Mouse (Mus musculus) mouse embryonic stem cell (cell line): Measurements from ENCODE around the gene Zdhhc7.

Experiments used
- in situ Hi-C, 2 experiments: fragments of 300-500 bp; cut with MboI; formaldehyde crosslinking; loops; 1 replicate in 1 of 2; 3 replicates in 1 of 2; pipeline ENCODE4 v1.14.3; 2019 to 2020; ENCODE audit warnings: low sequenced_read_pairs in 2 of 2, low pct_unique_long_range_greater_than_20kb in 1 of 2, mixed read lengths in 1 of 2; ENCODE audit not compliant: unreplicated experiment in 1 of 2

Zdhhc7 gene

DNA sequence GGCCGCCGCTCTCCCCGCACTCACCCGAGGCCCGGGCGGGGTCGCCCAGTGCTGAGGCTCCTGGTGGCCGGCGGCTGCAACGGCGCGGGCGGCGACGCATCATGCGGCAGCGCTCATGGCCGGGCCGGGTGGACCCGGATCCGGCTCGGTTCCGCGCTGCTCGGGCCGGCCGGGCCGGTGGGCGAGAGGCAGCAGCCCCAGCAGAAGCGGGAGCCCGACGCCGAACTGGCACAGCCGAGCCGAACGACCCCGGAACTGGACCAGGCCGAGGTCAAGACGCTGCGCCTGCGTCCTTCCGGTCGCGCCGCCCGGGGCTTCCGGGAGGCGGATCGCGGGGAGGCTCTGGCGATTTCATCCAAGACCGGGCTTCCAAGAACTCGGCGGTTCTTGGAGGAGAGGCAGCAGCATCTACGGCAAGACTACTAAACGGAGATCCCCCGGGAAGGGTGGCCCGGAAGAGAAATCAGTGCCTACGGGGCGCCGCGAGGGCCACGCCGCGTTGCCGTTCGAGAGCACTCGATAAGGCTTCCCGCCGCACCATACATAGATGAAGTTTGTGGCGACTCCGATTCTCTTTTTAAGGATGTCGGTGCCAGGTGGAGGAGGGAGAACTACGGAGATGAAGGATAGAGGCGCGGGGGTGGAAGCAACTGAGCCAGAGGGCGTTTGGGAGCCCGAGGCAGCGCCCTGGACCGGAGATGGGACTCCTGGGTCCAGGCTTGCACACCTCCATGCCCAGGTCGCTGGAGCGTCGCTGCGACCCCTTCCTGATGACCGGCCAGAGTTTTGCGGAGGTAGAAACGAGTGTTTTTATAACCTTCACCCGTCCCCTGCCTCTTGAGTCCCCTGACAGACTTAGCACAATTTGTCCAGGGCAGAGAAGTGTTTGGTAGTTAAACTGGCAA, at the start of gene Zdhhc7:
Gene Zdhhc7 (minus strand): TSS at position 415 of the 905 bp plus-strand sequence.
- in situ Hi-C loops, result no loop called here

DNA sequence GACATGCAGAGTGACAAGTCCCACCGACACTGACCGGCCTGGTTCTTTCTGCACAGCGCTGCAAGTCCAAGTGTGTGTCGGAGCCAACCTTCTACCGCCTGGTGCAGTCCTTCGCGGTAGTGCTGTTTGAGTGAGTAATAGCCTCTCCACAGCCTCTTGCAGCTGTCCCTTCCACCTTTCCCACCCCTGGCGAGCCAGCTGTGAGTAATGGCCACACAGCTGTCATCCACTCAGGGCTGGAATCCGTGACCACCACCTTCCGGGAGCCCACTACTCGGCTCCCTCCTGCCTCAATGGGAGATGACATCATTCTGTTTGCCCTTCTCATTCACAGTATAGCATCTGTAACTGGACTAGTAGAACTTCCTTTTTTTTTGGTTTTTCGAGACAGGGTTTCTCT, 48.7 kb upstream of the Zdhhc7 start:
- in situ Hi-C loops, result no loop called here

DNA sequence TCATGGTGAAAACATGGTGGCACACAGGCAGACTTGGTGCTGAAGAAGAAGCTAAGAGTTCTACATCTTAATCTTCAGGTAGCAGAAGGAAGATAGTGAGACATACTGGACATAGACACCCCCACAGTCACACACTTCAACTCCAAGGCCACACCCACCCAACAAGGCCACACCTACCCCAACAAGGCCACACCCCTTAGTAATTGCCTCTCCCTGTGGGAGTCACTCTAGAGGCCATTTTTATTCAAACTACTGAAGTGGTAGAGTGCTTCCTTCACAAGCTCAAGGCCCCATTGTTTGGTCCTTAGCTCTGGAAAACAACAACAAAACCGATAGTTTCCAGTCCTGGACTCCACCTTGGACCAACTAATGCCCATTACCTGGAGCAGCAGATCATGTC, 44.8 kb upstream of the Zdhhc7 start:
- in situ Hi-C loops, result no loop called here

DNA sequence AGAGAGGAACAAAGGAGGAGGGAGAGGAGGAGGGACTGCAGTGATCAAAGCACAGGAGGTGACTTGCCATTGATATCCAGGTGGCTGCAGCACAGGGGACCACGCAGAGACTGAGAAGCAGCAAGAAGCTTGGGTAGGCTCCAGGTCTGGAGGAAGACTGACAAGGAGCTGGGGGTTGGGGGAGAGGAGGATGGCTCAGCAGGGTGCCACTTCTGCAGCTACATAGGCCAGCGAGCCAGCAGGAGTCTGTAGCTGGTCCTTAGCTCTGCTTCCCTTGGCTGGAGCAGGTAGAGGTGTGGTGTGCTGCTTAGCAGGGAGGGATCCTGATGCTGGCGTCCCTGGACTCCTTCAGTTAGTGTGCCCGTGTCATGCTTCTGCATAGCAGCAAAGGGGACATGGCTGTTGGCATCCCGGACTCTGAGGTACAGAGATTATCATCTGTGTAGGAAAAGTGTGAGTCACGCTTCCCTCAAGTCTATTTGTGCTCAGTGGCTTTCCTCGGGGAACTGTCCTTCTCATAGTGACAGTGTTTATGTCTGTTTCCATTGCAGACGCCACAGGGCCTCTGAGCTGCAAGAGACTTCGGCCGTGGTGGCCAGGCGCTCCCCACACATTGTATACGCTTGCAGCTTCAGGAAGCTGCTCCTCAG, 43.5 kb upstream of the Zdhhc7 start:
- in situ Hi-C loops, result no loop called here

DNA sequence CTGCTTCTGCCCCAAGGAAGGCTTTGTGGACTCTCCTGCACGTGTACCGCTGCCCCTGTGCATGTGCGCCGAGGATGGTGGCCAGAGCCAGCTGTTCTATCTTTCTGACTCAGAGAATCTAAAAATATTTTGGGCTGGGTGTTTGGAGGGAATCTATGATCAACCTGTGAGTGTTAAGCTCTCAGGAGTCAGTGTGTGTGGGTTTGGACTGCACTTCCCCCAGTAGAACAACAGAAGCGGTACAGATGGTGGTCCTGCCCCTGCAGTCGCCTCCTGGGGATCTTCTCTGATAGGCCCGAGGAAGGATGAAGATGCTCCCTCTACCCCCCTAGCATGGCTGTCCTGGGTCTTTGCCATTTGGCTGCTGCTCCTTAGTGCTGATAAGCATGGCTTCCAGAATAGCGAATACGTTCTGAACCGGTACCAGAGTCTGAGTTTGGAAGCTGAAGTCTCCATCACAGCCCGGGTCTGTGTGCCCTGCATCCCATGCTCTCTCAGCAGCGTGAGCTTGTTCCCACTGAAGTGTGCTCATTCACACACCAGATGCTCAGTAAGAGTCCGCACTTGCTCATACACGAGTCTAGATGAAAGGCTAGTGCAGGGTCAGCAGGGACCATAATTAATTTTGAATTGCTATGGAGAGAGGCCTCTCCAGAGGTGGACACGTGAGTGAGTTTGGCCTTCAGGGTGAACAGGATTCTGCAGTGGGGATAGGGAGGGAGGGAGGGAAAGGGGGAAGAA, 42.8 kb upstream of the Zdhhc7 start:
- in situ Hi-C loops, result no loop called here

DNA sequence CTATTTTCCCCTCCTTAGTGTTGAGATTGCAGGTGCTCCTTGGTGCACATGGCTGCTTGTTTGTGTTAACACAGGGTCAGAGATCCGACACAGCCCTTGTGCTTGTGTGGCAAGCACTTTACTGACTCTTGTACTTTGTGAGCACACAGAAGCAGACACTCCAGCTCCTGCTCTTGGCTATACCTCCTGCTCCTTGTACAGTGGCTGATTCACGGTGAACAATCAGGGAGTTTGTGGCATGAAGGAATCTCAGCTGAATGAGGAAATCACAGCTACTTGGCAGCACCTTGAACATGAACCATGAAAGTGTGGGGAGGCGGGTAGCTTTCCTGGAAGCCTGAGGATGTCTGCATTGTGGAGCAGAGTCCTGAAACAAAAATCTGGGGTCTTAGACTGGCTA, 39.5 kb upstream of the Zdhhc7 start:
- in situ Hi-C loops, result no loop called here

DNA sequence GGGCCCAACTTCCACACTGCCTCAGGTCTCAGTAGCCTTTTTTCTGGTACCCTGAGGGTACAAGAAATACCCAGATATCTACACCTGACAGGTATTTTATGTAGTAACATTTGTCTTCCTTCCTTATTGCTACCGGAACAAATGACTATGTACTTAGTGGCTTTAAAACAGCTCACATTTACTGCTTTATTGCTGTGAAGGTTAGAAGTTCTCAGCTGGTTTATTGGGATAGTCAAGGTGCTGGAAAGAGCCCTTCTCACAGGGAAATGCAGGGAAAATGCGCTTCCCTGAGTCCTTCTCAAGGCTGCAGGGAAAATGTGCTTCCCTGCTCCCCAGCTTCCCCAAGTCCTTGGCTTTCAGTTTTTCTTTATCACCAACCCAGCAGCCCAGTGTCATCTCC, 37.7 kb upstream of the Zdhhc7 start:
- in situ Hi-C loops, result no loop called here

DNA sequence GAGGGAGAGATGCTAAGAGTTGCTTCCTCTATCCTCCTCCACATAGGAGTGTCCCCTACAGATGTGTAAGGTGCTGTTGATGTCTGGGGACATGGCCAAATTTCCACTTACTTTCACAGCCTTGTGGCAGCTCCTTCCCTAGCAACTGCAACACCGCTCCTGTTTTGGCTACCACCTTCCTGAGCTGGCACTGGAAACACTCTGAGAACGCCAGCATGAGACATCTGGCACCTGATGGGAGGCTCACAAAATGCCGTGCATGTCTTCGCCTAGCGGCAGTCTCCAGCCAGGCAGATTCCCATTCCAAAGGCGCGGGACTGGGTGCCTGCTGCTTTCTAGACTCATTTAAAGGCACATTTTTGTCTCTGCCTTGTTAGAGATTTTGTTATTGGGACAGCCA, 35.3 kb upstream of the Zdhhc7 start:
- in situ Hi-C loops, result no loop called here

DNA sequence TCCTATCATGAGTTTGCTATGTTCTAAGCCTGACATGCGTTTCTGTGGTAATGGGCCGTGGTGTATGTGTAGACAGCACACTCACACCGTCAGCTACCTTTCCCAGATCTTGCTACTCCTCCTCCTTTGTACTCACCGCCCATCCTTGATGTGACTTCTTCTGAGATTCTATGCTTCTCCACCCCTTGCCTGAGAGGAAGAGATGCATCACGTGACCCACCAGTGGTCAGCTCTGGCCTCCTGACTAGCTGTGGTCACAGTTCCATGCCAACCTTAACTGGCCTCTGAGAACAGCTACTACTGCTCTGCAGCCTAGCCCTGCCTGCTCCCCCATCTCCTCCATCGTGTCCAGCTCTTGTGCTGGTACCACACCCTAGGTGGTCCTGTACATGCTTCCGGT, 34.4 kb upstream of the Zdhhc7 start:
- in situ Hi-C loops, result no loop called here

DNA sequence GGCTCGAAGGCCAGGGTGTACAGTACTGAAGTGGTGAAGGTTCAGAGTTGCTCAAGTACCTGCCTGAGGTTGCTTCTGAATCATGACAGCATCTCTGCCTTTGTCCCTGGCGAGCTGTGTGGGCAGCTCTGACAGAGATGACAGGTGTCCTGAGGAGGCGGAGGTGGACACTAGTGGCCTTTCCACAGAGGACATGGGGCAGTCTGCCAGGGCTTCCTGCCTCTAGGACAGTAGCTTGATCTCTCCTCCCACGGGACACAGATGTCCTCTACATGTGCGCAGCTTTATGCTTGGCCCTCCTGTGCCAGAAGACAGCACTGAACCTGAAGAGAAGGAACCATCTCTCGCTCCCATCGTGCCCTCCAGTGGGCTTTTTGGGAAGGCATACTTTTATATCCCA, 31.9 kb upstream of the Zdhhc7 start:
- in situ Hi-C loops, result no loop called here

DNA sequence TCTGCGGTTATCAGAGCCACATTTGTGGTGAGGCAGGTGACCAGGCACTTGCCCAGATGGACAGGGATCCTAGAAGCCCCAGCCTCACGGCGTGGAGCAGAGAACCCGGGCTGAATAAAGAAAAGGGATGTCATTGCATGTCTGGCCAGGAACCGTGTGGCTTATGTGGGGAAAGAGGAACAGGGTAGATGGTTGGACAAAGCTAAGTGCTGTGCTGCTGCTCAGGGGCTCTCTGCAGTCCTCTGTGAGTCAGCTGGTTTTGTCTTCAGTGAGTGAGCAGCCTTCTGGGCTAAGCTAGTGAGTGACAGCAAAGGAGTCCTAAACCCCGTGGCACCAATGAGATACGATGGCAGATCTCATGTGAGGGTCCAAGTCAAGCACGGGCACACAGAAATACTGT, 29.9 kb upstream of the Zdhhc7 start:
- in situ Hi-C loops, result no loop called here

DNA sequence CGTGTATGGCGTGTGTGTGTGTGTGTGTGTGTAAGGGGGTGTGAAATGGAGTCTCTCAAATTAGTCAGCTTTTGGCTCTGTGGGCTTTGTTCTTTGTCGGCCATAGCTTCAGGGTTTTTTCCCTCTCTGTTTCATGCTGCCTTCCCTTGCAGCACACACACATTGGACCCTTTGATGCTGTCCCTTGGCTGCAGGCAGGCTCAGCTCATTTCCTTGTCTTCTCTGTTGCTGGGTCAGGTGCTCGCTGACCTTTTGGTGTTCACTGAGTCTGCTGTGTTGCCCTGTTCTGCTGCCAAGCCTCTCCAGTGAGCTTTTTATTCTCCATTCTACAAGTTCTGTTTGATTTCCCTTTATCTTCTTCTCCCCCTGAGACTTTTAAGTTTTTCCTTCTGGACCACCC, 28.3 kb upstream of the Zdhhc7 start:
- in situ Hi-C loops, result no loop called here

DNA sequence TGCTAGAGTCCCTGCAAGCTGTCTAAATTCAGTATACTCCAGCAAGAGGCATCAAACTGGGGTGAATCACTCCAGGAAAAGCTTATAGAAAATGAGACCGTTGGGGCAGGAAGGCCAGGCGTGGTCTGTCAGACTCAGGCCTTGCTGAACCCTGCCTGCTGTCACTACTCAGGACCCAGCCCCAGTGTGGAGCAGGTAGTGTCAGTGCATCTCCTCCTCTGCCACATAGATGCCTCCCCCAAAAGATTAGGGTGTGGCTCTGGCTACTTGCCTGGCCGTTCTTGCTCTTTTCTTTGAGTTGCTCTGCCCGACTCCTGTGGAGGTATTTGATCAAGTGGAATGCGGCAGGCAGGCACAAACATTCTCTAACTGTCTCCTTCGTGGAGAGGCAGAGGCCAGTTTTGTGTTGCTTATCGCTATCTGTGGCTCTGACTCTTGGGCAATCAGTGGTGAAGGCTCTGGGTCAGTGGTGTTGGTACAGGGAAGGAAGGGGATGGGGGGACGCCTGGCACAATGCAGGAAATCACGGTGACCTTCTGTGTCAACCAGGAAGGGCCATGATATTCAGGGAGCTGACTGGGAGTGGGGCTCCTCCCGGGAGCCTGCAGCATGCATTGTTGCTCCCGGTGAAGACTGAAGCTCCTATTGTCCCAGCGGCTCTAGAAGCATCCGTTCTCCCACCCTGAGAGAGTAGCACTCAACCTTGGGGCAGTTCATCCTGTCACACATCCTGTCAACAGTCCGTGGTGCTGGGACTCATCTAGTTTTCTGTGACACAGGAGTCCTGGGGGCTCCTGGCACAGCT, 25.3 kb upstream of the Zdhhc7 start:
- in situ Hi-C loops, result no loop called here

DNA sequence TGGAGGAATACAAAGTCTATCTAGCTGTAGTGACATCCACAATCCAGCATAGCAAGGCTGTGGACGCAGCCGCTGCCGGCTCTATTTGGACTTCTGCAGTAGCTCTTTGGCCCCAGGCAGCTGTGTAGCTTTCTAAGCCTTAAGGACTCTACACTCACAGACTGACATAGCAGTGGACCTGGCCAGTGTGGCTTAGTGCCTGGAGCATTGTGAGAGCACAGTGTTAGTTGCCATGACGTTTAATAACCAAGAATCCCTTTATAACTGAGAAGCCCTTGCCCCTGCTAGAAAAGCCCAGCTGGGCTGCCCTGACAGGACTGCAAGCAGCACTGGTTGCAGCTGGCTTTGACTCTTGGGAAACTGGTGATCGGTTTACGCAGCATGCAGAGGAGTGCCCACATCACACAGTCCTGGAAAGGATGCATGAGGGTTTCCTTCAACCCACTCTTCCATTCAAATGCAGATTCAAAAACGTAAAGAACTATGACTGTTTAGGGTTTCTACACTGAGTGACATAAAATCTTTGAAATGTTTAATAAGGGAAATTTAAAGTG, 23.6 kb upstream of the Zdhhc7 start:
- in situ Hi-C loops, result no loop called here

DNA sequence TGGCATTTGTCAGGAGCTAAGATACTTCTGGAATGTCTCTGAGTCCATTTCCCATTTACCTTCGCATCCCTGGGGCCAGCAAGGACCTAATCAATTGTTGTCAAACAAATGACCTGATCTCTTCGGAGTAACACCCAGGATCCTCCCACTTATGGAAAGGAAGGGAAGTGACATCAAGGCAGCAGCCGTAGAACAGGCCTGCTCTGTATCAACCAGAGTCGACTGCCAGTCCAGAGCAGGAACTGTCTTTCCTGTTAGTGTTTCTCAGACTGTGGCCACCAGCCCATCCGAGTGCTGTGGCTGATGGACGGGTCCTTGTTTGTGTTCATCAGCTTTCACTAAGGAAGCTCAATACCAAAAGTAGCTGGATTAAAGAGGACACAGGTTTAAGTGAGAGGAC, 23.0 kb upstream of the Zdhhc7 start:
- in situ Hi-C loops, result no loop called here

DNA sequence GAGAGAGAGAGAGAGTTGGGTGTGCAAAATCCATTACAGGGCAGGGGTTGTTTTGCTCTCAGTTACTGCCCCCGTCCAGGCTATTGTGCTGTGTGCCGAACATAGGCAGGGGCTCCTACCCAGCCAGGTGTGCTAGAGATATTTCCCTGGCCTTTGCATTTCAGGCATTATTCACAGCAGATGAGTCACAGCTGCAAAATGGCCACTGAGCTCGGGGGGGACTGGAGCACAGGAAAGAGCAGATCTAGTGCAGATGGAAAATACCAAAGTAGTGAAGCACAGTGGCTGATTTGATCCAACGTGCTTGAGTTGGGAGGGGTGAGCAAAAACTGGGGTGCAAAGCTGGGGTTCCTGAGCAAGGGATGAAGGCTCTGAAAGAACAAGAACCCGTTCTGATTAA, 19.7 kb upstream of the Zdhhc7 start:
- in situ Hi-C loops, result no loop called here

DNA sequence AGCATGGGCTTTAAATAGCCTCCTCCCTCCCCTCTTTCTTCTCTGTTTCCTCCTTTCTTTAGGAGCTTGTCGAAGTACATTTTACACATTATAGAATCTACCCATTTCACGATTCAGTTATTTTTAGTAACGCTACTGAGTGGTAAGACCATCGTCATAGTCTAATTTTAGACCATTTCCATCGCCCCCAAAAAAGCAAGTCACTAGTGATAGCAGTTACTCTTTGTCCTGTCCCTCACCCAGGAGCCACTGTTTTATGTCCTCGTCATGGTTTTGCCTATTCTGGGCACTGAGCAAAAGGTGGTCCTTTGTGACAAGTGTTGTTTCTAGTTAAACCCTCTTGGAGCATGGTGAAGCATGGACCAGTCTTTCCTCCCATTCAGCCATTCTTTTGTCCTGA, 18.6 kb upstream of the Zdhhc7 start:
- in situ Hi-C loops, result no loop called here

DNA sequence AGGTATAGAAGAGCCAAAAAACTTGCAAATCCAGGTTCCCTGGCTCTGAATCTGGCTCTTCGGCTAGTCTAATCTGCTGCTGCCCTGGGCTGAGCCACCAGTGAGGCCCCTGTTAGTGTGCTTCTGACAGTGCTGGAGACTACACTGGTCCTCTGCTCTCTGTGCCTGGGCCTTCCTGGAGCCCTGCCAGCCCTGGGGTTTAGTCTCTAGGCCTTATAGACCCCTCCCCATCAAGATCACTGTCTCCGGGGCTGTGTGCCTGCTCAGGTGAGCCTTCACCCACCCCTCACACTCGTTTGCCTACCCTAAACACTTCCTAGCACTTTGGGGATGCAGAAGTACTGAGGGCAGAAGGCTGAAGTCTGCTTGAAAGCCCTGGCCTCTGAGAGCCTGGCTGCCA, 18.1 kb upstream of the Zdhhc7 start:
- in situ Hi-C loops, result no loop called here
